Comparison of ENCODE assay signal across 26 mouse cellular contexts in the genomic region with DNA sequence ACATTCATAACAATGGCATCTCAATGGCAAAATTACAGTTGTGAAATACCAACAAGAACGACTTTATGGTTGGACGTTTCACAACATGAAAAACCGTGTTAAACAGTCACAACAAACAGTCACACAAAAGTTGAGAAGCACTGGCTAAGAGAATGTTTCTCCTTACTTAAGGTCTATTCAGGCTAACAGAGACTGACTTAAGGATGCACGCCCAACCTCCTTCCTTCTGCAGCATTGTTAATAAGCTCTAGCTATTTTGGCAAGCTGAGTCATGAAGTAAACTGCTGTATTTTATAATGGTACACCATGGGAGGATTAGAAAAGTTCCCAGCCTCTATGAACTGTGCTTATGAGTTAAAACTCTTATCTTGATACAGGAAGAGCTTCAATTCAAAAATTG. TPM values are rescaled to one million over a fixed set of nuclear protein-coding genes. Genes with fewer than 3 reads are reported as not detected.
DNase-seq lines count a peak whose midpoint lies in the region; ATAC-seq and TF ChIP-seq lines count a peak whose summit lies in the region.
"Had no signal": no experiment of that assay in that cellular context is flagged by ENCODE, and none has a peak within 500 bp of the region (broad histone marks: within the 10 kb centered on the region; RNA-seq: fewer than 3 reads in every experiment).

No protein-coding gene starts in this region.

- H3K4me3 ChIP-seq in lung, adult 2 months (replicated peaks; ENCODE audit: extremely low read depth, low read depth, low read length), result no peak overlapping the region
- H3K4me3 ChIP-seq: embryonic facial prominence, embryonic 13.5 days; embryonic facial prominence, embryonic 15.5 days; erythroblast, embryonic 14.5 days; forebrain, embryonic 10.5 days; forebrain, embryonic 12.5 days had no signal

- no peak for DNase-seq in frontal cortex, postnatal 14 days (ENCODE audit: low spot score in 2 of 2)
- DNase-seq in lung, postnatal 10 days, result peak; percentile 15
- DNase-seq in lung, adult 2 months, result no peak
- DNase-seq in brain, adult 2 months (ENCODE audit: low read depth, low spot score), result peak; percentile 73
- DNase-seq: adrenal gland, adult 8-10 months; adrenal gland, postnatal 14 days; adrenal gland, postnatal 36 days; B cell, adult 2 months; cerebellum, adult 11 months; cerebellum, adult 18-20 months; cerebellum, adult 8-10 months; cerebellum, adult 9-11 months; cerebellum, postnatal 14 days; cerebellum, postnatal 36 days; embryo, embryonic 11 days had no signal

- no peak for TF ChIP-seq CTCF in lung, adult 2 months (IDR thresholded peaks at IDR 0.05; ENCODE audit: insufficient read depth, low read length)

- peaks cover 4% of the 10 kb centered on the region; the same call in 1 of the 2 replicates for H3K4me1 ChIP-seq in lung, adult 2 months (ENCODE audit: control insufficient read depth, insufficient read depth, low read length)

- WGBS in lung, adult 2 months, result 33% methylated on average over 4 of the region's 4 CpGs

- peak; percentile 81; the same call in 1 of the 2 replicates for ATAC-seq in frontal cortex, adult (ENCODE audit: low TSS enrichment)
- ATAC-seq: activated CD4-positive, CD25-positive, alpha-beta regulatory T cell, adult 4 months; CD4-positive, CD25-positive, alpha-beta regulatory T cell, adult 4 months; forebrain, embryonic 14.5 days; forebrain, embryonic 16.5 days; Patski had no signal

- TF ChIP-seq POLR2A in lung, adult 2 months (IDR thresholded peaks at IDR 0.05; ENCODE audit: borderline replicate concordance, extremely low read depth, low read depth, low read length), result no peak

RNA-seq across cellular contexts. Expression of a gene that starts 47.0 kb away (rescaled TPM):
- 18.0 and 20.5 TPM in 2 replicates for polyA plus RNA-seq in lung, adult 2 months (2012; rRNA removed)

Comparison
In these comparisons a context has a peak if more than half of its experiments do, and no peak if none do; other contexts are left out.
1. DNase-seq: peak in lung, postnatal 10 days (single experiment) and brain, adult 2 months (single experiment); none in frontal cortex, postnatal 14 days (0 of 2) and lung, adult 2 months (single experiment).